Mouse (Mus musculus): ENCODE measurements around the gene Qpct.

DNA sequence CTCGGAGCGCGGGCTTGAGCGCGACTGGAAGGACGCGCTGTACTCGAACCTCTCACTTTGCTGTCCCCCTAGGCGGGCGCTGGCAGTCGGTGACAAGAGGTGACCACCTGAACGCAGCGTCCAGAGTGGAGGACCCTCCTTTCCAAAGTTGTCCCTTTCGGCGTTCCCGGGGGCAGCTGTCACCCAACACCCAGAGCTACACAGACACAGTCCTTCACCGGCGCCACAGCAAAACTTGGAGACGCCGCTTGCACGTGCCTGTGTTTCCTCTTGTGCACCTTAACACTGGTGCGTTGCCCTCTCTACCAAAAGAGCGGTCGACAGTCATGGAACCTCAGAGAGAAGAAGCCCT lies 30.7 kb upstream of the Qpct start:
- no peak for TF ChIP-seq USF1 (IDR thresholded peaks at IDR 0.05; ENCODE audit: low read depth)
- TF ChIP-seq POLR2A (IDR thresholded peaks at IDR 0.05; ENCODE audit: insufficient read length, low read depth): no peak
- TF ChIP-seq E2F4 (IDR thresholded peaks at IDR 0.05; ENCODE audit: insufficient read depth): no peak
- TF ChIP-seq MAX (IDR thresholded peaks at IDR 0.05; ENCODE audit: low read depth): no peak
